ENCODE assay signal across 8 mouse cellular contexts in the genomic region with DNA sequence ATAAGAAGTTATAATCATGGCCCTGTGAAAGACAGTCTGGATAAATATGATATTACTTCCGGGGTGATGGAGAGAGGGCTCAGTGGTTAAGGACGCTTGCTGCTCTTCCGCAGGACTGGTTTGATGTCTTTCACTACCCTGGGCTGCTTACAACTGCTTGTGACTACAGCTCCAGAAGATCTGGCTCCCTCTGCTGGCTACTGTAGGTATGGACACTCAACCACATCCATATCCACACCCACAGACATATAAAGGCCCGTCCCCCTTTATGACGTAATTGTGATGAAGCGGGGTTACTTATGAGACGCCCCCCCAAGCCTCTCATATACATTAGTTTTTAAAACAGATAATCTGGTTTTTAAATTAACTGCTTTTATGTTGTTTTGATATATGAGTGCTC. TPM values are rescaled to one million over a fixed set of nuclear protein-coding genes. Genes with fewer than 3 reads are reported as not detected.
DNase-seq lines count a peak whose midpoint lies in the region; ATAC-seq and TF ChIP-seq lines count a peak whose summit lies in the region.

No protein-coding gene starts in this region.

- WGBS in heart, embryonic 16.5 days, result 48% methylated on average over 7 of the region's 7 CpGs
- WGBS in liver, embryonic 12.5 days (ENCODE audit: insufficient replicate concordance), result 38% methylated on average over 7 of the region's 7 CpGs
- 49% methylated on average over 7 of the region's 7 CpGs for WGBS in neural tube, embryonic 11.5 days

- no peaks in the 10 kb centered on the region for H3K4me1 ChIP-seq in CH12.LX (ENCODE audit: control insufficient read depth in 1 of 2, insufficient read depth in 2 of 2)
- no peaks in the 10 kb centered on the region for H3K4me1 ChIP-seq in heart, embryonic 16.5 days (ENCODE audit: control insufficient read depth, insufficient read depth, low read length)
- peaks cover 10% of the 10 kb centered on the region; the same call in 1 of the 2 replicates for H3K4me1 ChIP-seq in liver, embryonic 12.5 days
- peaks cover 3% of the 10 kb centered on the region; the same call in 1 of the 2 replicates for H3K4me1 ChIP-seq in neural tube, embryonic 11.5 days (ENCODE audit: control insufficient read depth, insufficient read depth, low read length)

- TF ChIP-seq CTCF in CH12.LX (conservative IDR thresholded peaks at IDR 0.05 in 1 of 2, IDR thresholded peaks at IDR 0.05 in 1 of 2; ENCODE audit: low read depth in 2 of 2, low read length in 2 of 2), result peak; percentile 81 to 88

- no peak overlapping the region for H3K4me2 ChIP-seq in CH12.LX (ENCODE audit: insufficient read depth, low read depth, poor library complexity, severe bottlenecking)
- H3K4me2 ChIP-seq in heart, embryonic 16.5 days (ENCODE audit: low read depth, low read length), result no peak overlapping the region
- no peak overlapping the region for H3K4me2 ChIP-seq in liver, embryonic 12.5 days
- H3K4me2 ChIP-seq in neural tube, embryonic 11.5 days (ENCODE audit: low read depth), result no peak overlapping the region

- no peaks in the 10 kb centered on the region for H3K9me3 ChIP-seq in CH12.LX (replicated peaks; ENCODE audit: low read length)
- no peaks in the 10 kb centered on the region for H3K9me3 ChIP-seq in heart, embryonic 16.5 days (replicated peaks; ENCODE audit: control insufficient read depth, low read length)
- no peaks in the 10 kb centered on the region for H3K9me3 ChIP-seq in liver, embryonic 12.5 days (replicated peaks)
- no peaks in the 10 kb centered on the region for H3K9me3 ChIP-seq in neural tube, embryonic 11.5 days (ENCODE audit: control insufficient read depth, low read length)

- no peak for TF ChIP-seq POLR2A in CH12.LX (IDR thresholded peaks at IDR 0.05; ENCODE audit: low read depth, low read length)

- no peak overlapping the region for H3K27ac ChIP-seq in CH12.LX (ENCODE audit: insufficient read depth, low read depth)
- H3K27ac ChIP-seq in heart, embryonic 16.5 days (ENCODE audit: low read length), result no peak overlapping the region
- H3K27ac ChIP-seq in liver, embryonic 12.5 days, result no peak overlapping the region
- H3K27ac ChIP-seq in neural tube, embryonic 11.5 days (ENCODE audit: low read depth, low read length), result no peak overlapping the region

- no peak overlapping the region for H3K9ac ChIP-seq in CH12.LX (ENCODE audit: insufficient read depth, low read depth)
- no peak overlapping the region for H3K9ac ChIP-seq in heart, embryonic 16.5 days (ENCODE audit: low read length)
- H3K9ac ChIP-seq in liver, embryonic 12.5 days, result no peak overlapping the region
- H3K9ac ChIP-seq in neural tube, embryonic 11.5 days (ENCODE audit: low read length), result no peak overlapping the region

- no peaks in the 10 kb centered on the region for H3K27me3 ChIP-seq in CH12.LX (replicated peaks)
- H3K27me3 ChIP-seq in heart, embryonic 16.5 days (ENCODE audit: control insufficient read depth, insufficient read depth, low read length), result no peaks in the 10 kb centered on the region
- no peaks in the 10 kb centered on the region for H3K27me3 ChIP-seq in liver, embryonic 12.5 days (replicated peaks)
- no peaks in the 10 kb centered on the region for H3K27me3 ChIP-seq in neural tube, embryonic 11.5 days (ENCODE audit: control insufficient read depth, insufficient read depth, low read length)

- H3K79me2 ChIP-seq in CH12.LX (replicated peaks; ENCODE audit: control insufficient read depth, extremely low read depth, insufficient read depth, poor library complexity, severe bottlenecking), result no peaks in the 10 kb centered on the region

- in situ Hi-C loops in CH12.LX (cut with MboI; ENCODE audit: low pct_ligation_motif_present, low pct_unique_long_range_greater_than_20kb, low sequenced_read_pairs), result loop anchor here (25.0 kb wide), 1 partner anchor 278 kb away; no protein-coding TSS in a partner anchor

- TF ChIP-seq RAD21 in CH12.LX (IDR thresholded peaks at IDR 0.05; ENCODE audit: low read depth, low read length), result peak; percentile 67

- peak; percentile 47; the same call in 1 of the 2 replicates for ATAC-seq in heart, embryonic 16.5 days (replicated peaks; ENCODE audit: extremely low read depth, insufficient read depth, low FRiP score)
- peak; percentile 74 for ATAC-seq in liver, embryonic 12.5 days
- peak; percentile 54; the same call in 1 of the 2 replicates for ATAC-seq in neural tube, embryonic 11.5 days (ENCODE audit: insufficient read depth, low FRiP score, low TSS enrichment)

- TF ChIP-seq EP300 in CH12.LX (IDR thresholded peaks at IDR 0.05; ENCODE audit: low read length), result no peak

- no peak overlapping the region for H3K4me3 ChIP-seq in CH12.LX (replicated peaks in 1 of 3; ENCODE audit: low read depth in 2 of 3, low read length in 2 of 3, poor library complexity in 1 of 3)
- no peak overlapping the region for H3K4me3 ChIP-seq in heart, embryonic 16.5 days (ENCODE audit: low read length)
- H3K4me3 ChIP-seq in liver, embryonic 12.5 days, result no peak overlapping the region
- no peak overlapping the region for H3K4me3 ChIP-seq in neural tube, embryonic 11.5 days (ENCODE audit: low read depth, low read length)

- H3K36me3 ChIP-seq in CH12.LX (replicated peaks in 1 of 2; ENCODE audit: control insufficient read depth in 1 of 2, insufficient read depth in 1 of 2, low read length in 1 of 2), result peaks cover 12 to 72% of the 10 kb centered on the region in 2 experiments
- H3K36me3 ChIP-seq in heart, embryonic 16.5 days (ENCODE audit: control insufficient read depth, insufficient read depth), result peaks cover 33% of the 10 kb centered on the region
- H3K36me3 ChIP-seq in liver, embryonic 12.5 days, result peaks cover 96% of the 10 kb centered on the region
- no peaks in the 10 kb centered on the region; the same call in 1 of the 2 replicates for H3K36me3 ChIP-seq in neural tube, embryonic 11.5 days (ENCODE audit: control insufficient read depth, insufficient read depth, low read length)

- dilution Hi-C loops in CH12.LX (cut with MboI; ENCODE audit: extremely low pct_ligation_motif_present, extremely low pct_unique_long_range_greater_than_20kb, low sequenced_read_pairs), result no loop called here

- peak; percentile 91 for DNase-seq in CH12.LX (ENCODE audit: extremely low read depth)
- peak; percentile 95 for DNase-seq in brain, adult 2 months (ENCODE audit: low read depth, low spot score)
- DNase-seq in fibroblast of lung, adult 2 months (ENCODE audit: low read depth), result peak; percentile 73
- peak; percentile 91 for DNase-seq in kidney, postnatal 14 days
- peak; percentile 77 for DNase-seq in neural tube, embryonic 11.5 days (ENCODE audit: low spot score)
- peak; percentile 79 for DNase-seq in telencephalon, adult 2 months (ENCODE audit: low read depth, low spot score)

TF ChIP-seq in CH12.LX, 34 proteins besides CTCF, POLR2A, EP300 and RAD21:
- TF ChIP-seq SMC3 (IDR thresholded peaks at IDR 0.05; ENCODE audit: low read depth, low read length) (peak; percentile 76), POLR2AphosphoS2 (IDR thresholded peaks at IDR 0.05; ENCODE audit: low read depth, low read length) (no peak), ELF1 (IDR thresholded peaks at IDR 0.05; ENCODE audit: low read depth, low read length) (no peak), JUN (IDR thresholded peaks at IDR 0.05; ENCODE audit: insufficient read depth, low read depth, low read length) (no peak), NELFE (IDR thresholded peaks at IDR 0.05; ENCODE audit: low read depth, low read length) (no peak), HCFC1 (IDR thresholded peaks at IDR 0.05; ENCODE audit: low read depth, low read length) (no peak)

RNA-seq across cellular contexts. Expression of a gene that starts 15.4 kb away (rescaled TPM):
- total RNA-seq in CH12.LX (2012; rRNA removed) (25.8 and 25.9 TPM in 2 replicates), CH12.LX (2014; rRNA removed) (26.4 and 31.1 TPM in 2 replicates)
- 34.6 and 39.2 TPM in 2 replicates for polyA plus RNA-seq in CH12.LX (2012; ENCODE audit: insufficient read length, low read depth)
- polyA plus RNA-seq in heart, embryonic 16.5 days (2015; fragmentation: Nextera tagmentation; extraction: Ambion mirVana), result 65.6 and 67.6 TPM in 2 replicates
- polyA plus RNA-seq in liver, embryonic 12.5 days (2016; fragmentation: Nextera tagmentation; extraction: Ambion mirVana), result 67.9 and 73.6 TPM in 2 replicates
- 47.6 and 49.1 TPM in 2 replicates for polyA plus RNA-seq in neural tube, embryonic 11.5 days (2014; fragmentation: Nextera tagmentation; extraction: Ambion mirVana)

RNA-seq across cellular contexts. Expression of a gene that starts 40.2 kb away (rescaled TPM):
- total RNA-seq in CH12.LX (2012; rRNA removed) (13.7 and 14.4 TPM in 2 replicates), CH12.LX (2014; rRNA removed) (8.8 and 9.0 TPM in 2 replicates)
- polyA plus RNA-seq in CH12.LX (2012; ENCODE audit: insufficient read length, low read depth), result 17.4 and 17.8 TPM in 2 replicates
- polyA plus RNA-seq in heart, embryonic 16.5 days (2015; fragmentation: Nextera tagmentation; extraction: Ambion mirVana), result 22.3 and 24.9 TPM in 2 replicates
- polyA plus RNA-seq in liver, embryonic 12.5 days (2016; fragmentation: Nextera tagmentation; extraction: Ambion mirVana), result 8.7 and 9.1 TPM in 2 replicates
- polyA plus RNA-seq in neural tube, embryonic 11.5 days (2014; fragmentation: Nextera tagmentation; extraction: Ambion mirVana), result 31.9 and 32.5 TPM in 2 replicates
